In genomic region chr8:9188616-9189015, GRCm38 (mm10) we compare ENCODE assay signal across 12 mouse cellular contexts.
DNase-seq lines count a peak whose midpoint lies in the region; ATAC-seq and TF ChIP-seq lines count a peak whose summit lies in the region.
"Had no signal": no experiment of that assay in that cellular context is flagged by ENCODE, and none has a peak within 500 bp of the region (broad histone marks: within the 10 kb centered on the region; RNA-seq: fewer than 3 reads in every experiment).

No protein-coding gene starts in this region.

- H3K9me3 ChIP-seq in midbrain, postnatal 0 days (ENCODE audit: low read length) = no peaks in the 10 kb centered on the region
- H3K9me3 ChIP-seq in midbrain, embryonic 15.5 days = no peaks in the 10 kb centered on the region
- H3K9me3 ChIP-seq: hindbrain, embryonic 12.5 days; midbrain, embryonic 12.5 days had no signal

- intact Hi-C loops in gastrocnemius, adult 2 months (cut with DNase I) = no loop called here

- H3K4me1 ChIP-seq in midbrain, postnatal 0 days (ENCODE audit: insufficient read depth, low read length) = no peaks in the 10 kb centered on the region
- no peaks in the 10 kb centered on the region for H3K4me1 ChIP-seq in midbrain, embryonic 15.5 days
- H3K4me1 ChIP-seq: hindbrain, embryonic 12.5 days; midbrain, embryonic 12.5 days had no signal

- no peak for DNase-seq in gastrocnemius, adult 2 months
- no peak for DNase-seq in gastrocnemius, postnatal 25 days
- DNase-seq in layer of hippocampus, adult 2 months (ENCODE audit: low spot score in 2 of 2) = no peak
- no peak for DNase-seq in layer of hippocampus, postnatal 36 days
- DNase-seq in midbrain, postnatal 0 days (ENCODE audit: low spot score) = peak; percentile 63
- no peak for DNase-seq in urinary bladder, postnatal 10 days (ENCODE audit: low spot score)
- DNase-seq: gastrocnemius, postnatal 10 days; right cerebral cortex, postnatal 25 days had no signal

- no peak overlapping the region for H3K4me3 ChIP-seq in gastrocnemius, adult 2 months
- no peak overlapping the region for H3K4me3 ChIP-seq in layer of hippocampus, adult 2 months
- H3K4me3 ChIP-seq in midbrain, postnatal 0 days (ENCODE audit: low read depth, low read length) = no peak overlapping the region
- H3K4me3 ChIP-seq in midbrain, embryonic 15.5 days = no peak overlapping the region
- H3K4me3 ChIP-seq: hindbrain, embryonic 12.5 days; midbrain, embryonic 12.5 days had no signal

- H3K36me3 ChIP-seq in midbrain, postnatal 0 days (ENCODE audit: insufficient read depth, low read length) = no peaks in the 10 kb centered on the region
- H3K36me3 ChIP-seq in midbrain, embryonic 15.5 days (replicated peaks) = no peaks in the 10 kb centered on the region
- H3K36me3 ChIP-seq: hindbrain, embryonic 12.5 days; midbrain, embryonic 12.5 days had no signal

- WGBS in midbrain, postnatal 0 days = 36% methylated on average over 4 of the region's 4 CpGs
- WGBS in midbrain, embryonic 15.5 days = 48% methylated on average over 4 of the region's 4 CpGs

- H3K27me3 ChIP-seq in midbrain, postnatal 0 days (ENCODE audit: insufficient read depth, low read length) = no peaks in the 10 kb centered on the region
- H3K27me3 ChIP-seq in midbrain, embryonic 15.5 days (replicated peaks) = no peaks in the 10 kb centered on the region
- H3K27me3 ChIP-seq: hindbrain, embryonic 12.5 days; midbrain, embryonic 12.5 days had no signal

- H3K4me2 ChIP-seq in midbrain, postnatal 0 days (ENCODE audit: low read depth, low read length, poor library complexity, severe bottlenecking) = no peak overlapping the region
- no peak overlapping the region for H3K4me2 ChIP-seq in midbrain, embryonic 15.5 days
- H3K4me2 ChIP-seq: hindbrain, embryonic 12.5 days; midbrain, embryonic 12.5 days had no signal

- no peak overlapping the region for H3K9ac ChIP-seq in midbrain, postnatal 0 days (replicated peaks; ENCODE audit: low read length, poor library complexity, severe bottlenecking)
- no peak overlapping the region for H3K9ac ChIP-seq in midbrain, embryonic 15.5 days
- H3K9ac ChIP-seq: hindbrain, embryonic 12.5 days; liver, embryonic 14.5 days; midbrain, embryonic 12.5 days had no signal

- no peak overlapping the region for H3K27ac ChIP-seq in gastrocnemius, adult 2 months
- H3K27ac ChIP-seq in layer of hippocampus, adult 2 months = no peak overlapping the region
- H3K27ac ChIP-seq in midbrain, postnatal 0 days (ENCODE audit: low read depth, low read length) = no peak overlapping the region
- H3K27ac ChIP-seq in midbrain, embryonic 15.5 days = no peak overlapping the region
- H3K27ac ChIP-seq: hindbrain, embryonic 12.5 days; liver, embryonic 14.5 days; midbrain, embryonic 12.5 days had no signal

- TF ChIP-seq CTCF in gastrocnemius, adult 2 months (IDR thresholded peaks at IDR 0.05) = peak; percentile 32; the same call in 1 of the 2 replicates
- peak; percentile 80 for TF ChIP-seq CTCF in layer of hippocampus, adult 2 months (conservative IDR thresholded peaks at IDR 0.05)
- TF ChIP-seq CTCF in midbrain, postnatal 0 days (IDR thresholded peaks at IDR 0.05) = peak; percentile 72

- ATAC-seq in midbrain, postnatal 0 days (ENCODE audit: low FRiP score) = no peak
- ATAC-seq in midbrain, embryonic 15.5 days (replicated peaks) = no peak
